Mouse (Mus musculus) stomach, embryonic 15.5 days (tissue): ENCODE results near the gene Gcm1. TPM values are rescaled to one million over a fixed set of nuclear protein-coding genes. Genes with fewer than 3 reads are reported as not detected.

Experiments
- ATAC-seq: fragments of 200-750 bp; cut with Nextera tagmentation; 2 replicates; pipeline ENCODE4 v1.8.0; 2017; ENCODE audit warnings: low read depth, moderate number of reproducible peaks, moderate TSS enrichment; ENCODE audit not compliant: insufficient read depth, low FRiP score
- H3K27ac ChIP-seq: fragments of 300-500 bp; sonication (generic); 2 replicates; pipeline ENCODE4 v1.5.1; 2015; ENCODE audit warnings: mild to moderate bottlenecking, inconsistent platforms
- H3K27me3 ChIP-seq: fragments of 300-500 bp; sonication (generic); replicated peaks from 2 replicates; pipeline ENCODE4 v1.6.1; 2015; ENCODE audit warnings: inconsistent platforms
- H3K36me3 ChIP-seq: fragments of 300-500 bp; sonication (generic); 2 replicates; pipeline ENCODE4 v1.6.1; 2015; ENCODE audit warnings: inconsistent platforms
- H3K4me1 ChIP-seq: fragments of 300-500 bp; sonication (generic); 2 replicates; pipeline ENCODE4 v1.6.1; 2015; ENCODE audit warnings: inconsistent platforms
- H3K4me2 ChIP-seq: fragments of 300-500 bp; sonication (generic); 2 replicates; pipeline ENCODE4 v1.6.1; 2015; ENCODE audit warnings: mild to moderate bottlenecking, inconsistent platforms
- H3K4me3 ChIP-seq: fragments of 300-500 bp; sonication (generic); replicated peaks from 2 replicates; pipeline ENCODE4 v1.5.1; 2015; ENCODE audit warnings: inconsistent platforms
- H3K9ac ChIP-seq: fragments of 300-500 bp; sonication (generic); 2 replicates; pipeline ENCODE4 v1.6.1; 2015; ENCODE audit warnings: inconsistent platforms
- H3K9me3 ChIP-seq: fragments of 300-500 bp; sonication (generic); 2 replicates; pipeline ENCODE4 v1.6.1; 2016; ENCODE audit warnings: inconsistent platforms
- WGBS: fragments of 180-500 bp; shearing (Covaris S2); methylation state at CpG from one replicate; pipeline ENCODE4 v1.1.7; 2015; 5-methylcytosine and 5-hydroxymethylcytosine counted together
- polyA plus RNA-seq: library from polyadenylated mRNA; unstranded; fragments of >200 nt; fragmentation: Nextera tagmentation; extraction: Ambion mirVana; gene quantifications from 2 replicates; pipeline ENCODE4 v1.2.1, GENCODE M21; 2015

The Gcm1 gene
- polyA plus RNA-seq, 1 experiment from 2014 or later, result not detected

DNA sequence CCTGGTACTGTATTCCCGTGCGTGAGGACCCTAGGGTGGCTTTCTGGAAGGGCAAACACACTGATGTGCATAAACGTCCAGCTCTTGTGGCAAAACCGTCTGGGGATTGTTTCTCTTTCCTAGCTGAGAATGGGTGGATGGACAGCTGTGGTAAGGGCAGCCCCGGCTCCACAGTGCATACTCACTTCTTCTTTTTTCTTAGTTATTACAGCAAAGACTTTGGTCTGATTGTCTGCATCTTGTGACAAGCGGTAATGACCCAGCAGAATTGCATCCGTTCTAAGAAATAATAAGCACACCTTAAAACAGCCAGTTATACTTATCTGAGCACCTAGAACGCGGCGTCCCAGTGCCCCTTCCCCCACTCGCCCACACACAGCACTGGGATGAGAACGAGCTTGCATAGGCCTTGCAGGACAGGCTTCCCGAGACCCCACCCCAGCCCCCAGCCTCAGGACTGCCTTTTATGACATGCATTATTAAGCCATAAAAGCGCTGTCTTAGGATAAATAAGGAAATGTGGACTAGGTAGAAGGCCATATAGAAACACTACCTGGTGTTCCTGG is 34.1 kb downstream of the Gcm1 start:
- Histone ChIP-seq H3K9ac (no peak overlapping the region), H3K9me3 (no peaks in the 10 kb centered on the region), H3K36me3 (peaks cover 40% of the 10 kb centered on the region), H3K4me2 (no peak overlapping the region), H3K27ac (no peak overlapping the region), H3K4me3 (no peak overlapping the region), H3K4me1 (no peaks in the 10 kb centered on the region), H3K27me3 (no peaks in the 10 kb centered on the region)
- WGBS, result 81% methylated on average over 14 of the region's 14 CpGs
- no peak for ATAC-seq

DNA sequence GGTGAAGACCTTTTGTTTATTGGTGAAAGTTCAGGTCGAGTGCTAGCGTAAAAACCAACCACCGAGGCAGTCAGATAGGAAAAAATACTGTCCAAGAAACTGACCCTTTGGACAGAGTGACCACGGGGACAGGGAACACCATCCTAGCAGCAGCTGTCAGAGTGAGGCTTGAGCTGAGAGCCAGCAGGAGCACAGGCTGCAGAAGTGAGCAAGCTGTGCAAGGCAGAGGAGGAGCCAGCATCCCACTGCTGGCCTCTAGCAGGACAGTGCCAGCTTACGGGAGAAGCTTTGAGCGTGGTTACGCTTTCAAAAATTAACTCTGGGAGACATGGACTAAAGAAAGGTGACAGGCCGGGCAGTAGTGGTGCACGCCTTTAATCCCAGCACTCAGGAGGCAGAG is 36.0 kb downstream of the Gcm1 start:
- Histone ChIP-seq H3K9ac (no peak overlapping the region), H3K27ac (no peak overlapping the region), H3K4me1 (no peaks in the 10 kb centered on the region), H3K9me3 (no peaks in the 10 kb centered on the region), H3K36me3 (peaks cover 37% of the 10 kb centered on the region), H3K4me3 (no peak overlapping the region), H3K4me2 (no peak overlapping the region), H3K27me3 (no peaks in the 10 kb centered on the region)
- ATAC-seq, result no peak
- 91% methylated on average over 9 of the region's 9 CpGs for WGBS

DNA sequence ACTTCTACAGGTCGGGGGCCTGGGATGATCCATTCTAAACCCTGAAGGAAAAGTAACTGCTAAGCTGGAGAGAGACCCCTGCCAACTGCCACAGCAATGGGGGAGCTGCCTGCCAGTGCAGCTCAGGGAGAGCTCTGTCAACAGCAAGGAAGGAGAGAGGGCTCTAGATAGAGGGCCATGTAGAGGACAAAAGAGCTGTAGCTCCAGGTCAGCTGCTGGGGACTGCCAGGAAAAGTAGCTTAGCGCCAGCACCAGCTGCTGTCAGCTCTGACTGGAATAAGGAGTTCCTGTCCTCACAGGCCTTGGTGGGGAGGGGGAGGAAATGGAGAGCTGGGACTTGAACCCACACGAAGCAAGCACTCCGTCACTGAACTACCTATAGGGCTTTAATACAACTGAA is 36.8 kb downstream of the Gcm1 start:
- no peaks in the 10 kb centered on the region for H3K9me3 ChIP-seq
- WGBS, result 71% methylated on average over 4 of the region's 4 CpGs
- no peak overlapping the region for H3K4me3 ChIP-seq
- H3K27ac ChIP-seq, result no peak overlapping the region
- no peaks in the 10 kb centered on the region for H3K4me1 ChIP-seq
- H3K4me2 ChIP-seq, result no peak overlapping the region
- no peak overlapping the region for H3K9ac ChIP-seq
- no peak for ATAC-seq
- peaks cover 33% of the 10 kb centered on the region for H3K36me3 ChIP-seq
- no peaks in the 10 kb centered on the region for H3K27me3 ChIP-seq

DNA sequence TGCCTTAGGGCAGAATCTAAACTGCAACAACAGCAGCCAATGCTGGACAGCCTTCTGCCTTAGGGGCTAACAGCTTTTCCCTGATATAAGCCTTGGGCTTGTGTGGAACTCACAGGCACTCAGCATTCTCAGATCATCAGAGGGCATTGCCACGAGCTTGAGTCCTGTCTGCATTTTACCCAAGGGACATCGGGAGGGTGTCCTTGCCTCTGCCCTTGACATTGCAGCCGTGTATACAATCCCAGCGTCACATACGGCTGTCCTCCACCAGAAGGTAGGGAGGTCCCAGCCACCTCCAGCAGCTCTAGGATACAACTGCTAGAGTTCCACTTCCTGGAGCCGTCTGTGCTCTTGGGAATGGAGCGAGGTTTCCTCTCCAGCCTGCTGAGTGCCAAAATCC is 37.2 kb downstream of the Gcm1 start:
- Histone ChIP-seq H3K4me2 (no peak overlapping the region), H3K4me3 (no peak overlapping the region), H3K36me3 (peaks cover 30% of the 10 kb centered on the region), H3K27me3 (no peaks in the 10 kb centered on the region), H3K27ac (no peak overlapping the region), H3K9ac (no peak overlapping the region), H3K4me1 (no peaks in the 10 kb centered on the region), H3K9me3 (no peaks in the 10 kb centered on the region)
- no peak for ATAC-seq
- 79% methylated on average over 7 of the region's 7 CpGs for WGBS

DNA sequence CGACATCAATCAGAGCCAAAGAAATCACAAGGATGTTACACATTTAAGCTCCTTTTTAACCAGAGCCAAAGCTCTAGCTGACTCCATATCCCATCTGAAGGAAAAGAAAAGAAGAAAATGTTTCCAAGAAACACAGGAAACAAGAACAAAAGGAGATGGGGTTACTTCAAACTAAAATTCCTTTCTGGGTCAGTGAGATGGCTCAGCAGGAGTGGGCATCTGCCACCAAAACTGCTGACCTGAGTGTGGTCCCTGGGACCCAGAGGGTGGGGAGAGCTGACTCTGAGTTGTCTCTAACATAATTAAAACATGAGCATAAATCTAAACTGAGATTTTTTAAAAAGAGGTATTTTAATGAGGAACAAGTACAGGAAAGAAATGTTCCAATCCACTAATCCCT is 38.2 kb downstream of the Gcm1 start:
- H3K4me3 ChIP-seq, result no peak overlapping the region
- no peak for ATAC-seq
- no peak overlapping the region for H3K4me2 ChIP-seq
- no peaks in the 10 kb centered on the region for H3K9me3 ChIP-seq
- 80% methylated on average over 1 of the region's 1 CpGs for WGBS
- H3K4me1 ChIP-seq, result no peaks in the 10 kb centered on the region
- H3K27me3 ChIP-seq, result no peaks in the 10 kb centered on the region
- no peak overlapping the region for H3K9ac ChIP-seq
- peaks cover 21% of the 10 kb centered on the region; the same call in 1 of the 2 replicates for H3K36me3 ChIP-seq
- H3K27ac ChIP-seq, result no peak overlapping the region

DNA sequence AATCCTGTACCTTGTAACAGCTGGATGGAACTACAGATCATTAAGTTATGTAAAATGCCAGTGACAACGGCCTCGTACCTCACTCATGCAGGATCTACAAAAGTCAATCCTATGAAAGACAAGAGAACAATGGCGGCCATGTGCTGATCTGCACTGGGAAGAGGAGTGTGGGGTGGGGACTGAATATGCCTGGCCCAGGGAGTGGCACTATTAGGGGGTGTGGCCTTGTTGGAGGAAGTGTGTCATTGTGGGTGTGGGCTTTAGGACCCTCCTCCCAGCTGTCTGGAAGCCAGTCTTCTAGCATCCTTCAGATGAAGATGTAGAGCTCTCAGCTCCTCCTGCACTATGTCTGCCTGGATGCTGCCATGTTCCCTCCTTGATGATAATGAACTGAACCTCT is 38.9 kb downstream of the Gcm1 start:
- Histone ChIP-seq H3K36me3 (peaks cover 19% of the 10 kb centered on the region; the same call in 1 of the 2 replicates), H3K9me3 (no peaks in the 10 kb centered on the region), H3K4me2 (no peak overlapping the region), H3K9ac (no peak overlapping the region), H3K4me3 (no peak overlapping the region), H3K27ac (no peak overlapping the region), H3K27me3 (no peaks in the 10 kb centered on the region), H3K4me1 (no peaks in the 10 kb centered on the region)
- WGBS, result 90% methylated on average over 3 of the region's 3 CpGs
- no peak for ATAC-seq

DNA sequence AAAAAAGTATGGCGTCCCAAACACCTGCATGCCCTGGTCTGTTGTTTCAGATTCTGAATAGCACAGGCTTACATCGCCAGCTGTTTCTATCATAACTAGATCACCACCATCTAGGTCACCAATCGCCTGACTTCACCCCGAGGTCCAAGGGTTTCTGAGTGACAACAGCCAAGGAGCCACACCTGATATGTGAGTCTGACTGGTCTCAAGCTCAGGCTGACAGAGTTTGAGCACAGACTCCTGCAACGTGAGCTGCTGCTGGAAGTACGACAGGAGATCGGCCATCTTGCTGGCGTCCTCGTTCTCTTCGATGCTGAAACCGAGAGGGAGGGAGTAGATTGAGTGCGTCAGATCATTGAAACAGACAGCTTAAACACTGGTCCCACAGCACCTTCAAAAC is 44.0 kb downstream of the Gcm1 start:
- no peaks in the 10 kb centered on the region for H3K4me1 ChIP-seq
- H3K36me3 ChIP-seq, result peaks cover 24% of the 10 kb centered on the region
- no peaks in the 10 kb centered on the region for H3K9me3 ChIP-seq
- no peak overlapping the region for H3K4me2 ChIP-seq
- WGBS, result 93% methylated on average over 12 of the region's 12 CpGs
- no peak overlapping the region for H3K9ac ChIP-seq
- no peak overlapping the region for H3K4me3 ChIP-seq
- no peak overlapping the region for H3K27ac ChIP-seq
- no peaks in the 10 kb centered on the region for H3K27me3 ChIP-seq
- no peak for ATAC-seq

DNA sequence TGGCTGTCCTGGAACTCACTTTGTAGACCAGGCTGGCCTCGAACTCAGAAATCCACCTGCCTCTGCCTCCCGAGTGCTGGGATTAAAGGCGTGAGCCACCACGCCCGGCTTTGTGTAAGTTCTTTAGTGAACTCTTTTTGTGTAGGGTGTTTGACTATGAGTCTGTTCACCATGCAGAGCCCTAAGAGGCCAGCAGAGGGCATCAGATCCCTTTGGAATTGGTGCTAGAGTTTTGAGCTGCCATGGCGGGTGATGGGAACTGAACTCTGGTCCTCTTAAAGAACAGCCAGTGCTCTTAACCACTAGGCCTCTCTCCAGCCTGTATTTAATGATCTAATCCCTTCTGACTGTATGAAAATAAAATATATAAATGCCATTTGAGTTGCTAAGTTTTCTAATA is 44.7 kb downstream of the Gcm1 start:
- Histone ChIP-seq H3K27me3 (no peaks in the 10 kb centered on the region), H3K36me3 (peaks cover 23% of the 10 kb centered on the region), H3K4me2 (no peak overlapping the region), H3K27ac (no peak overlapping the region), H3K4me3 (no peak overlapping the region), H3K4me1 (no peaks in the 10 kb centered on the region), H3K9me3 (no peaks in the 10 kb centered on the region), H3K9ac (no peak overlapping the region)
- no peak for ATAC-seq
- 94% methylated on average over 6 of the region's 6 CpGs for WGBS

DNA sequence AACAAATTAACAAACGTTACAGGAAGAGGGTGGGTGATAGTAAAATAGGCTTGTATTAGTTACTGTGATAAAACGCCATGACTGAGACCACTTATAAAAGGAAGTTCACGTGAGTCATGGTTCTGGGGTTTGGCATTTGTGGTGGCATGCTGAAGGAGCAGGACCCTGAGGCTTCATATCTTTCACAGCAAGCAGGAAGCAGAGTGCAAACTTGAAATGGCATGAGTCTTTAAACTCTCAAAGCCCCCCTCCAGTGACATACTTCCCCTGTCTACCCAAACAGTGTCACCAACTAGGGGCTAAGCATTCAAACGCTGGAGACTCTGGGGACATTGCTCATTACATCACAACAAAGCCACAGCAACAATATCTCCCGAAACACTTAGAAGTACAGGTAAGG is 49.2 kb downstream of the Gcm1 start:
- Histone ChIP-seq H3K36me3 (peaks cover 19% of the 10 kb centered on the region), H3K27me3 (no peaks in the 10 kb centered on the region), H3K4me1 (no peaks in the 10 kb centered on the region), H3K4me3 (no peak overlapping the region), H3K9ac (no peak overlapping the region), H3K9me3 (no peaks in the 10 kb centered on the region), H3K27ac (no peak overlapping the region), H3K4me2 (no peak overlapping the region)
- no peak for ATAC-seq
- WGBS, result 83% methylated on average over 5 of the region's 5 CpGs

DNA sequence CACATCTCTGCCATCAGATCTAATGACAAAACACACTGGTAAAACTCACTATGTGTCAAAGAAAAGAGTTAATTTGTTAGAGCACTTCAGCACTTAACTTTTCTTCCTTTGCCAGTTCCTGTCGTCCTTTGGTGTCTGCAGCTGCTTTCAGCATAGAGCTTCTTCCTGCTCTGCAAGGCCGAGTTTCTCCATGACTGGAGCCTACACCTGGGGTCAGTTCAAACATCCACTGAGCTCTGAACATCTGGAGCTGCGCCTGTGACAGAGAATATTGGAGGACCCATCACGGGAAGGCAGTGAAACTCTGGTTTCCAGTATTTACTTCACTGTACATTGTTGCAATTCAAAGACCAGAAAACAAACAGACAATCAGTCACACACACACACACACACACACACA is 49.7 kb downstream of the Gcm1 start:
- Histone ChIP-seq H3K27ac (no peak overlapping the region), H3K4me1 (no peaks in the 10 kb centered on the region), H3K27me3 (no peaks in the 10 kb centered on the region), H3K4me3 (no peak overlapping the region), H3K36me3 (peaks cover 19% of the 10 kb centered on the region), H3K9ac (no peak overlapping the region), H3K4me2 (no peak overlapping the region), H3K9me3 (no peaks in the 10 kb centered on the region)
- ATAC-seq, result no peak
- WGBS, result 53% methylated on average over 4 of the region's 4 CpGs

DNA sequence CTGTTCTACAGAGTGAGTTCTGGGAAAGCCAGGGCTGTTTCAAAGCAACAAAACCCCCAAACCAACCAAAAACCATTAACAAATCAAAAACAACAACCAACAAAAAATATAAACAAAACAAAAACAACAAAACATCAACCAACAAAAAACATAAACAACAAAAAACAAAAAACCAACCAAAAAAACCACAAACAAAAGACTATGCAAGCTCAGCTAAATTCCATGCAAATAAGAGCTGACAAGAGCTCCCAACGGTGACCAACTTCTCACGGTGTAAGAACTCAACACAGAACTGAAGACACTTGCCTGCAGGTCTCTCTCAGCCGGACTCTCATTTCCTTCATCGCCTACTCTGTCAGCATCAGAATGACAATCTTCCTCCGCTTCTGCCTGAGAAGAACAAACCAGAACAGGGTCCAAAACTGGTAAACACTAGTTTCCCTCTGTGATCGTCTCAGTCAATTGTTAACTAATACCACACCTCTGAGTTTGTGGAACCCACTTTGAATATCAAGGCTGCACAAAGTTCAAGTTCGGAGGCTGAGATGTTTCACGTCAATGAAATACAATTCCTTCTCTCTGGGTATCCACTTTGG is 52.3 kb downstream of the Gcm1 start:
- Histone ChIP-seq H3K9me3 (no peaks in the 10 kb centered on the region), H3K9ac (no peak overlapping the region), H3K27ac (no peak overlapping the region), H3K36me3 (no peaks in the 10 kb centered on the region), H3K27me3 (no peaks in the 10 kb centered on the region), H3K4me3 (no peak overlapping the region), H3K4me2 (no peak overlapping the region), H3K4me1 (peaks cover 5% of the 10 kb centered on the region; the same call in 1 of the 2 replicates)
- ATAC-seq, result no peak
- WGBS, result 82% methylated on average over 8 of the region's 8 CpGs

DNA sequence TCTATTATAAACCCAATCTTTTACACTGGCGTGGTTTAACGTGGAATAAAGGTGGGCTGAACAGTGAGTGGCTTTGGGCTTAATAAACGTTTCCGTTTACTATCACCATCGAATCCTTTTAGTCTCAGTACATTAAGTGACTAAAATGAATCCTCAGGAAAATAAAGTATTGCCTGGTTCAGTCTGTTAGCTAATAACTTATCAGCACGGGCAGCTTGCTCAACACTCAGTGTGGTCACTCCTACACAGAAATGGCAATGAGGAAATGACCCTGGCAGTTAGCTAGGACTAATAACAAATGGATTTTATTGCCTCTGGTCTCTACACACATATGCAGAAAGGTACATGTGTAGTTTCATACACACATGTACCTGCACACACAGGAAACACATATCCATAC is 53.2 kb downstream of the Gcm1 start:
- H3K27ac ChIP-seq, result no peak overlapping the region
- no peak overlapping the region for H3K4me2 ChIP-seq
- ATAC-seq, result no peak
- H3K4me1 ChIP-seq, result peaks cover 10% of the 10 kb centered on the region
- no peaks in the 10 kb centered on the region for H3K9me3 ChIP-seq
- no peak overlapping the region for H3K4me3 ChIP-seq
- H3K9ac ChIP-seq, result no peak overlapping the region
- no peaks in the 10 kb centered on the region for H3K27me3 ChIP-seq
- 76% methylated on average over 6 of the region's 6 CpGs for WGBS
- no peaks in the 10 kb centered on the region for H3K36me3 ChIP-seq

DNA sequence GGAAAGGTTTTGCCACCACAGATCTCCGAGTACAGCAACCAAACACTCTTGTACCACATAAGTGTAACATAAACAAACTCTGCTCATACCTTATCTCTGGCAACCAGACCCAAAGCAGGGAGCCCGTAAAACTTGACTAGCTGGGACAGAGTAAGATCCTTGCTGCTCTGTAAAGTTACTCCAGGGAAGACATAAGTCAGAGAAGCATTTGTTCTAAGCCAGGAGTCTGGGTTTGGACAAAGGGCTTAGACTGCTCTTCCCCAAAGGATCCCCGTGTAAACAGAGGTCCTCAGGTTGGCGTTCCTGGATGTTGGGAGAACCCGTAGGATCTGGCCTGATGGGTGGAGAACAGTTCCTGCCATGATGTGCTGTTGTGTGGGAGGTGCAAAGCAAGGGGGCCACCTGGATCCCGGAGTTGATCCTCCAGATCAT is 53.8 kb downstream of the Gcm1 start:
- peak; percentile 37; the same call in 1 of the 2 replicates for ATAC-seq
- Histone ChIP-seq H3K9me3 (no peaks in the 10 kb centered on the region), H3K4me3 (no peak overlapping the region), H3K9ac (no peak overlapping the region), H3K27ac (no peak overlapping the region), H3K36me3 (no peaks in the 10 kb centered on the region), H3K27me3 (no peaks in the 10 kb centered on the region), H3K4me1 (peaks cover 10% of the 10 kb centered on the region), H3K4me2 (no peak overlapping the region)
- 58% methylated on average over 6 of the region's 6 CpGs for WGBS
